Mouse (Mus musculus) heart, postnatal 0 days (tissue): Measurements from ENCODE around the gene Adgrv1. TPM values are rescaled to one million over a fixed set of nuclear protein-coding genes. Genes with fewer than 3 reads are reported as not detected.

ENCODE experiments used
- ATAC-seq: fragments of 200-750 bp; cut with Nextera tagmentation; 2 replicates; pipeline ENCODE4 v1.8.0; 2017; ENCODE audit warnings: low read depth, moderate number of reproducible peaks, moderate library complexity; ENCODE audit not compliant: insufficient read depth
- DNase-seq: peaks from one replicate; pipeline ENCODE4 v3.0.0-alpha.2; 2016; ENCODE audit warnings: low spot score
- H3K27ac ChIP-seq: fragments of 300-500 bp; sonication (generic); 2 replicates; pipeline ENCODE4 v1.5.1; 2014; ENCODE audit warnings: low read depth, mild to moderate bottlenecking
- H3K27me3 ChIP-seq: fragments of 300-500 bp; sonication (generic); 2 replicates; pipeline ENCODE4 v1.6.1; 2014; ENCODE audit warnings: low read length, mixed read lengths; ENCODE audit not compliant: control insufficient read depth, insufficient read depth
- H3K36me3 ChIP-seq: fragments of 300-500 bp; sonication (generic); replicated peaks from 2 replicates; pipeline ENCODE4 v1.6.1; 2014; ENCODE audit warnings: low read length, mixed read lengths; ENCODE audit not compliant: control insufficient read depth, insufficient read depth
- H3K4me1 ChIP-seq: fragments of 300-500 bp; sonication (generic); 2 replicates; pipeline ENCODE4 v1.6.1; 2014; ENCODE audit warnings: antibody characterized with exemption; ENCODE audit not compliant: control insufficient read depth, insufficient read depth
- H3K4me2 ChIP-seq: fragments of 300-500 bp; sonication (generic); 2 replicates; pipeline ENCODE4 v1.6.1; 2014; ENCODE audit warnings: low read depth, mild to moderate bottlenecking, low read length, moderate library complexity
- H3K4me3 ChIP-seq: fragments of 300-500 bp; sonication (generic); 2 replicates; pipeline ENCODE4 v1.5.1; 2014; ENCODE audit warnings: low read depth, low read length
- H3K9ac ChIP-seq: fragments of 300-500 bp; sonication (generic); replicated peaks from 2 replicates; pipeline ENCODE4 v1.6.1; 2014; ENCODE audit warnings: low read depth, low read length, mixed read lengths
- H3K9me3 ChIP-seq: fragments of 300-500 bp; sonication (generic); replicated peaks from 2 replicates; pipeline ENCODE4 v1.6.1; 2016; ENCODE audit warnings: low read length; ENCODE audit not compliant: control insufficient read depth
- CTCF ChIP-seq: IDR thresholded peaks from 2 replicates; pipeline ENCODE4 v1.5.1; 2016; ENCODE audit warnings: antibody characterized with exemption, control low read depth, low read depth
- EP300 ChIP-seq: IDR thresholded peaks from 2 replicates; pipeline ENCODE4 v1.6.1; 2016; ENCODE audit warnings: antibody characterized with exemption, low read depth
- WGBS: fragments of 180-500 bp; shearing (Covaris S2); extraction: QIAGEN DNeasy Blood & Tissue Kit; methylation state at CpG from one replicate; pipeline ENCODE4 v1.1.7; 2014; 5-methylcytosine and 5-hydroxymethylcytosine counted together
- polyA plus RNA-seq: library from polyadenylated mRNA; unstranded; fragments of >200 nt; fragmentation: Nextera tagmentation; extraction: Ambion mirVana; gene quantifications from 2 replicates; pipeline ENCODE4 v1.2.1, GENCODE M21; 2015
- total RNA-seq: library from RNA; depleted of rRNA; stranded (reverse); fragments of >200 nt; gene quantifications from 2 replicates; pipeline ENCODE4 v1.2.3, GENCODE M21; 2014; ENCODE audit warnings: low replicate concordance

Gene Adgrv1
- total and polyA plus RNA-seq, 2 experiments from 2014 or later, result 0.68 to 10.5 TPM

- 62% methylated on average over 1 of the region's 1 CpGs for WGBS
- DNase-seq (no peak), ATAC-seq (no peak)
- no peaks in the 10 kb centered on the region for H3K27me3 ChIP-seq
- H3K36me3 ChIP-seq, result no peaks in the 10 kb centered on the region
- no peak overlapping the region for H3K4me3 ChIP-seq
- TF ChIP-seq EP300 (no peak), CTCF (no peak)
- no peak overlapping the region for H3K4me2 ChIP-seq
- no peaks in the 10 kb centered on the region for H3K9me3 ChIP-seq
- no peak overlapping the region for H3K9ac ChIP-seq
- no peaks in the 10 kb centered on the region for H3K4me1 ChIP-seq
- H3K27ac ChIP-seq, result no peak overlapping the region
Measured at GRCm38 (mm10) chr13:81211436-81211835, 421.5 kb downstream of the Adgrv1 start.

- no peak for TF ChIP-seq CTCF
- no peak for TF ChIP-seq EP300
- Histone ChIP-seq H3K4me3 (no peak overlapping the region), H3K4me2 (no peak overlapping the region), H3K27me3 (no peaks in the 10 kb centered on the region), H3K36me3 (no peaks in the 10 kb centered on the region), H3K9me3 (no peaks in the 10 kb centered on the region), H3K9ac (no peak overlapping the region), H3K27ac (no peak overlapping the region), H3K4me1 (no peaks in the 10 kb centered on the region)
- ATAC-seq (no peak), DNase-seq (no peak)
- WGBS, result 88% methylated on average over 2 of the region's 2 CpGs
Measured at GRCm38 (mm10) chr13:81210516-81210915, 422.4 kb downstream of the Adgrv1 start.

GRCm38 (mm10) chr13:81209815-81210214, 423.1 kb downstream of the Adgrv1 start:
- TF ChIP-seq CTCF, result no peak
- no peak for TF ChIP-seq EP300

GRCm38 (mm10) chr13:81208106-81208613, 424.8 kb downstream of the Adgrv1 start:
- Histone ChIP-seq H3K36me3 (no peaks in the 10 kb centered on the region), H3K27ac (no peak overlapping the region), H3K27me3 (no peaks in the 10 kb centered on the region), H3K4me2 (no peak overlapping the region), H3K4me1 (no peaks in the 10 kb centered on the region), H3K9me3 (no peaks in the 10 kb centered on the region), H3K9ac (no peak overlapping the region), H3K4me3 (no peak overlapping the region)
- no peak for TF ChIP-seq CTCF
- WGBS, result 29% methylated on average over 1 of the region's 1 CpGs
- ATAC-seq, result no peak
- no peak for DNase-seq

More at GRCm38 (mm10) chr13:81209815-81210214, 423.1 kb downstream of the Adgrv1 start:
- no peak overlapping the region for H3K9ac ChIP-seq
- H3K4me1 ChIP-seq, result no peaks in the 10 kb centered on the region
- no peaks in the 10 kb centered on the region for H3K36me3 ChIP-seq
- H3K4me3 ChIP-seq, result no peak overlapping the region
- WGBS, result 74% methylated on average over 3 of the region's 3 CpGs
- H3K9me3 ChIP-seq, result no peaks in the 10 kb centered on the region
- DNase-seq (no peak), ATAC-seq (no peak)
- no peaks in the 10 kb centered on the region for H3K27me3 ChIP-seq
- H3K4me2 ChIP-seq, result no peak overlapping the region
- H3K27ac ChIP-seq, result no peak overlapping the region

- Histone ChIP-seq H3K27me3 (no peaks in the 10 kb centered on the region), H3K4me3 (no peak overlapping the region), H3K36me3 (no peaks in the 10 kb centered on the region), H3K27ac (no peak overlapping the region), H3K9me3 (no peaks in the 10 kb centered on the region), H3K4me1 (no peaks in the 10 kb centered on the region), H3K4me2 (no peak overlapping the region), H3K9ac (no peak overlapping the region)
- DNase-seq (no peak), ATAC-seq (no peak)
- no peak for TF ChIP-seq CTCF
- no peak for TF ChIP-seq EP300
- WGBS, result 66% methylated on average over 12 of the region's 12 CpGs
Measured at GRCm38 (mm10) chr13:81181966-81182908, 450.7 kb downstream of the Adgrv1 start.
